Mouse (Mus musculus) activated CD4-positive, CD25-positive, alpha-beta regulatory T cell, adult 4 months (primary cell): ENCODE data around the gene Lgals4. TPM values are rescaled to one million over a fixed set of nuclear protein-coding genes. Genes with fewer than 3 reads are reported as not detected.

Experiments used
- ATAC-seq: one replicate; pipeline ENCODE4 v1.8.0; 2017
- polyA plus RNA-seq, 2 experiments: library from polyadenylated mRNA; unstranded; fragments of 100-300 nt; shearing (Covaris generic); gene quantifications; one replicate each; pipeline ENCODE4 v1.2.1; 2017

The Lgals4 gene
- 10 to 100 TPM; 20.1 to 27.2 TPM for polyA plus RNA-seq

DNA sequence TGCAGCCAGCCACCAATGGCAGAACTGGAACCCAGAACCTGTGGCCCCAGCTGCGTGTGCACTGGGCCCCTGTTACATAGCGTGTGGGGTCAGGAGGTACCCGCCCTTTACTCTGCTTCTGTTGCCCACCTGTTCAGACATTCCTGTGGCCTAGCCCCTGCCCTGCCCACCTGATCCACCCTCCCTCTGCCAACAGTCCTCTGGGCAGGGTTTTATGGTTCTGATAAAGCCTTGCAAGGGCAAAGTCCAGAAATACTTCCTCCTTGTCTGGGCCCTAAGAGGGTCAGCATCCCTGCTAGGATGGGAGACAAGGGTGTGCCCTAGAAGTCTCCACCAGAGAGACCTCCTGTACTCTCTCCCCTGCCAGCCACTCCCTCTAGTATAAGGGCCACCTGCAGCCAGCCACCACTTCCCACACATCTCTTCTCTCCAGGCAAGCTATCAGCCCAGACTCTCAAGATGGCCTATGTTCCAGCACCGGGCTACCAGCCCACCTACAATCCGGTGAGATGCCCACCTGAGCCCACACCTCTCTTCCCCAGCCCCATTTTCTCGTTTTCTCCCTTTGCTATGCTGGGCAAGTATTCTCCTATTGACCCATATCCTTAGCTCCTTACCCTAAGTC lies at the start of gene Lgals4:
TSS of gene Lgals4 (plus strand) at position 132 of the 625 bp plus-strand sequence.
- no peak for ATAC-seq

DNA sequence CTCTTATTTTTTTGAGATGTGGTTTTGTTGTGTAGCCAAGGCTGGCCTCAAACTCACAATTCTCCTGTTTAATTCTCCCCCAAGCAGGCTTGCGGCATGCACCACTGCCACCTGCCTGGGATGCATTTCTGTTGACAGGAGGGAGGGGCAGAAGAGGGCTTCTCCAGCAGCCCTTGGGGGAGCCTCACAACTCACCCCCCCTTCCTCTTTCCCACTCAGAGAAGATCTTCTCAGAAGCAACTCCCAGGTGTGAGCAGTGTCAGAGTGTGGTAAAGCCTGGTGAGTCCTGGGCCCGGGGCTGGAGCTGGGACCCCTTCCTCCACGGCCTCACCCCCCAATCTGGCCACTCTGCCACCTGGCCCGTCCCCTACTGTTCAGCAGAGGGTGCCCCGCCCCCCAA lies 48.5 kb upstream of the Lgals4 start:
- ATAC-seq, result no peak

DNA sequence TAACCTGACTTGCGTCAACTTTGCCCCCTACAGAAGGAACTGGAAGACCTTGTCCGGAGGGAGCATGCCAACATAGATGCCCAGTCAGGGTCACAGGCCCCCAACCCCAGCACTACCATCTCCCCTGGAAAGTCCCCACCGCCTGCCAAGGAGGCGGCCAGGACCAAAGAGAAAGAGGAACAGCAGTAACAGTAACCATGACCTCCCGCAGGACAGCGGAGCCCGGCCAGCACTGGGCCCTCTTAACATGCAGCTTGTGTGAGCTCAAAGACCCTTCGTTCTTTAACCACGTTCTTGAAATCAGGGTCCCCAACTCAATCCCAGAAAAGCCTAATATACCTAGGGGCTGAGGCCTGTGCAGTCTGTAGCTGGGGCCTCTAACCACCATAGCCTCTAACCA lies 45.8 kb upstream of the Lgals4 start:
- no peak for ATAC-seq

DNA sequence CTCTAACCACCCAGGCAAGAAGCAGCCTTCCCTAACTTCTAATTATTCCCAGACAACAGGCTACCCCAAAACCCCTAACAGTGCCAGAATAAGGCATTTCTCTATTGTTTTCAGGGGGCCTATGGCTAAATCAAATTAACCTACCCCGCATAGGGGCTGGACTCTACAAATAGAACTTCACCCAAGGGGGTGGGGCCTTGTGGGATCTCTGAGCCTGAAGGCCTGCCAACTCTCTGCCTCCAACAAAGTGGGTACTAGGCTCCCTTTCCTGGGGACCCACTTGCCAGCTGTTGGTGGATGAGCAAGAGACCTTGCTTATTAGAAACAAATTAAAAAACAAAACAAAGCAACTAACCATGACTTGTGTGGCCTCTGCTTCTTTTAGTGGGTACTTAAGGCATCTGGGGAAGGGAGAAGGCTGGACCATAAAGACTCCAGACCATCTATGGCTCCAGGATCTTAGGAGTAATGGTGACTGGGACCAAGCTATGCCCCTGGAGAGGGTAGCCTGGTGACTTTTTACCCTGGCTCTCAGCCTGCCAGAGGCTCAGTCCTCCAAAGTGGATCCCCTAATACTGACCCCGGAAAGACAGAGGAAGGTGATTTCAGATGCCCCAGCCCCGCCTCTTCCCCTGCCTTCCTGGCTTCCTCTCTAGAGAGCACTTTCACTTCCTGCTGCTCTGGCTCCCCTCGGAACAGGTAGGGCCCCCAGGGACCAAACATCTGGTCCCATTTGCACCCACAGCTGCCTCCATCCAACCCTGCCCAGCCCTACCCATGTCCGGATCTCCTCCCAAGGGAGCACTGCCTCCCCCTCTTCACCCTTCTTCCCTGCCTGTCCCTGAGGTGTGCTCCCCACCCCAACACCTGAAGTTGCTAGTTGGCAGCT lies 45.1 kb upstream of the Lgals4 start, which contains the start of gene Rinl:
TSS of gene Rinl (plus strand) at position 663 of the 889 bp plus-strand sequence.
- peak; percentile 71 for ATAC-seq

DNA sequence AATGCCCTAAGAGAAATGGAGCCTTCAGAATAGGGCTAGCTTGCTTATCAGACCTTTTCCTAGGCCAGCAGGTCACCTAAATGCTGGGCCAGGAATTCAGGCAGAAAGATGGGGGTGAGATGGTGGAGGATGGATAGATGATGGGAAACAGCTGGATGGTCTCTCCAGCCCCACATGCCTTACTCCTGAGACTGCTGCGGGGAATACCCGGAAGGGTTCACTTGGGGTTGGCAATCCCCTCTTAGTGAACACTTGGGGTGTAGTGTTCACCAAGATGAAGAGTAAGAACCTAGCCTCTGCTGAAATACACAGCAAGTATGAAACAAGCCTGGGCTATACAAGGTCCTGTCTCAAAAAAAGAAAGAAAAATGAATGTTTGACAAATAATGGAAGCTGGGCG lies 44.4 kb upstream of the Lgals4 start:
- no peak for ATAC-seq

- ATAC-seq, result no peak
These were observed 43.4 kb upstream of the Lgals4 start for GRCm38 (mm10) chr7:28790066-28790806.

DNA sequence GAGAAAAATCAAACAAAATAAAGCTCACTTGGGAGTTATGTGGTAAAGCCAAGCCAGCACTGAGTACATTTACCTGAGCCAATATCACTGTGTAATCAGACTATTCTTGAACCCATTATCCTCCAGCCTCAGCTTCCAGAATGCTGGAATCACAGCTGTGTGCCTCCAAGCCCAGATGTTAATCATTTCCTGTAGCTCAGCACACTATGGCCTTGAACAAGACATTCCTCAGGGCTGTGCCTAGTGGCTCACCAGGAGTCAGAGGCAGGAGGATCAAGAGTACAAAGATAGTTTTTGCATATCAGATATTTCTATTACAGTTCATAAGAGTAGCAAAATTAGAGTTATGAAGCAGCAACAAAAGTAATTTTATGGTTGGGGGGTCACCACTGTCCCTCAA lies 41.9 kb upstream of the Lgals4 start:
- ATAC-seq, result no peak

GRCm38 (mm10) chr7:28792391-28793185 lies 41.1 kb upstream of the Lgals4 start:
- peak; percentile 77 for ATAC-seq

DNA sequence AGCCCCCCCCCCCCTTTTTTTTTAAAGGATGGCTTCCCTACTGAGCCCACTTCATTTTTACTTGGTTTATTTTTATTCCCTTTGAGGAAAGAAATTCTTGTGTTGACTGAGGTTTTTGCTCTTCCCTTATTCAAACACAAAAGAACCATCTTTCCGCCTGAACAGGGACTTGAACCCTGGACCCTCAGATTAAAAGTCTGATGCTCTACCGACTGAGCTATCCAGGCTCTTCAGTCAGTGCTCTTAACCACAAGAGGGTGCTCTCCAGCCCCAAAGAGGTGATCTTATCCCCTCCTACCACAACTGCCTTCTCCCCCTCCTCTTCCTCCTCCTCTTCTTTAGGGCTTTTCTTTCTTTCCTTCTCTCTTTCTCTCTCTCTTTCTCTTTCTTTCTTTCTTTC lies 39.8 kb upstream of the Lgals4 start:
- no peak for ATAC-seq

DNA sequence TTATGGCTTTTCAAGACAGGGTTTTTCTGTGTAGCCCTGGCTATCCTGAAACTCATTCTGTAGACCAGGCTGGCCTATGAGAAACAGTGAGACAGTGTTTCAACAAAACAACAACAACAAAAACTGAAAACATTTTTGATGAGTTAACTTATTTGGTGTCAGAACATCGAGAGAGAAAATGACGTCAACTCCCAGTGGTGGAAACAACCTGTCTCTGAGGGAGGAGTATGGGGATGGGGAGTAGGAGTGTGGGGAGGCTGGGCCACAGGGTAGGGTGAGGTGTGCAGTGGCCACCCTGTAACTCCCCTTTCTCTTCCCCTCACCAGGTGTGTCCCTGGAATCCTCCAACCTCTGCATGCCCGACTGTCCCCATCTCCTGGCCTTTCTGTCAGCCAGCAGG lies 39.2 kb upstream of the Lgals4 start:
- no peak for ATAC-seq

DNA sequence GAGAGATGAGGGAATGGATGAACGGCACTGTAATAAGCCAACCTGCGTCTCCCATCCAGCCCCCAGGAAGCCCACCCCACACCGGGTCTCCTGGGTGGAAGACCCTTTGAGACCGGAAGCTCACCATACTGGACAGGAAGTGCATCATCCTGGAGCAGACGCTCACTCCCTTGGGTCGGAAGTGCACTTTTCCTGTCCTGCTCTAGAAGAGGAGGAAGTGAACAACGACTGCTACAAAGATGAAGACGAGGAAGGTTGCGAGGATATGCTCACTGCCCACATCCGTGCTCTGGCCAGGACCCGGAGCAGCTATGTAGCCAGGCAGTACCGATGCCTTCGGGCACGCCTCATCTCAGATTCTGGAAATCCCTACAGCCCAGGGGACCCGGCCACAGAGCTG lies 37.8 kb upstream of the Lgals4 start:
- ATAC-seq, result peak; percentile 8

DNA sequence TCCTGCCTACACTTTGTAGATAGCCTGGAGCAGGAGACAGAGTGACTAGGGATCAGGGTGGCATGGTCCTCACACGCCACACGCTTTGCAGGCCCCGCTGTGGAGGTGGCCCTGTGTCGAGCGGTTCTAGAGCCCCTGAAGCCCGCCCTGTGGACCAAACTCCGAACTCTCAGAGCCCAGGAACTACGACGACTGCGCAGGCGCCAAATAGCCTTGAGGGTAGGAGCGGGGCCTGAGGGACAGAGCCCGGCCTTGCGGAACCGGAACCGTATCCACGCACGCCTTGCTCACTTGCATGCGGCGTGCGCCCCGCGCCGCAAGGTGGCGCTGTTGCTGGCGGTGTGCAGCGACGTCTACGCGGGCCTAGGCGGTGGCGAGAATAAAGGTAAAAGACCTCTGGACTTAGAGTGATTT lies 37.1 kb upstream of the Lgals4 start:
- ATAC-seq, result peak; percentile 21

- peak; percentile 56 for ATAC-seq
These were observed 33.7 kb upstream of the Lgals4 start for GRCm38 (mm10) chr7:28799994-28800393.

- no peak for ATAC-seq
These were observed 32.2 kb upstream of the Lgals4 start for GRCm38 (mm10) chr7:28801451-28801850.

- no peak for ATAC-seq
These were observed 31.6 kb upstream of the Lgals4 start for GRCm38 (mm10) chr7:28801901-28802670.

- ATAC-seq, result no peak
These were observed 30.6 kb upstream of the Lgals4 start for GRCm38 (mm10) chr7:28802846-28803588.

DNA sequence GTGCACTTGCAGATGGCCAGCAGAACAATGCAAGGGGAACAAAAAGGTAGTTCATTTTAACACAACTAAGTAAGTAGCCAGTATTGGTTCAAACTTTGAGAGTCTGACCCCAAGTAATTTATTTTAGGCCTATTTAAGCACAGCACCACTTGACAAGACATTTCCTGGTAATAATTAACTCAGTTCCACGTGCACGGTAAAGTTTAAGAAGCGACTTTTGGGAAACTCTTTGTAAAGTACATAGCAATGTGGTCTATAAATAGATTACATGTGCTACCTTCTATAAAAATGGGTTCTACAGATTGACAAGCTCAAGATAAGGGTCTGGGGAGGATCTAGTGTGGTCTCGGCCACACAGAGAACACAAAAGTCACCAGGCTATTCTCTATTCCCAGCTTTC lies 29.9 kb upstream of the Lgals4 start:
- no peak for ATAC-seq

- no peak for ATAC-seq
These were observed 26.8 kb upstream of the Lgals4 start for GRCm38 (mm10) chr7:28806869-28807268.

DNA sequence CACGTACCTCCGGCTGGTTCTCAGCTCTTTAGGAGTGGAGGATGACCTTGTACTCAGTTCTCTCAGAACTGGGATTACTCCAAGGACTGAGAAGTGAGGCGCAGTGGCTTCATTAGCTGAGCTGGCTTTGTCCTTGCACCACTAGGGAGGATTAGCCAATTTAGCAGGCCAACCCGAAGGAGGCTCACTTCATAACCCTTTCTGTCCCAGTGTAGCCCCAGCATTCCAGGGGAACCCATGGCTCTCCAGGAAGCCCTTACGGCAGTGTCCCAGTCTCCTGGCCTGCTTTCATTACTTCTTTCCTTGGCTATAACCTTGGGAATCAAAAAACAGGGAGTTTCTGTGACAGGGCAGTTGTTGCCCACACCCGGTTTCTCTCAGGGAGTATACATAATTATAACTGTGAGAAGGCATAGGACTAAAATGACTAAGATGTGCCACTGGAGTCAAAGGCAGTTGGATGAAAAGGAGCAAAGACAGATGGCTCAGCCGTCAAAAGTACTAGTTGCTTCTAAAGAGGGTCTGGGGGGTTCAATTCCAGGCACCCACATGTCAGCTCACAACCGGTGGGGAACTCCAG lies 25.9 kb upstream of the Lgals4 start:
- no peak for ATAC-seq

DNA sequence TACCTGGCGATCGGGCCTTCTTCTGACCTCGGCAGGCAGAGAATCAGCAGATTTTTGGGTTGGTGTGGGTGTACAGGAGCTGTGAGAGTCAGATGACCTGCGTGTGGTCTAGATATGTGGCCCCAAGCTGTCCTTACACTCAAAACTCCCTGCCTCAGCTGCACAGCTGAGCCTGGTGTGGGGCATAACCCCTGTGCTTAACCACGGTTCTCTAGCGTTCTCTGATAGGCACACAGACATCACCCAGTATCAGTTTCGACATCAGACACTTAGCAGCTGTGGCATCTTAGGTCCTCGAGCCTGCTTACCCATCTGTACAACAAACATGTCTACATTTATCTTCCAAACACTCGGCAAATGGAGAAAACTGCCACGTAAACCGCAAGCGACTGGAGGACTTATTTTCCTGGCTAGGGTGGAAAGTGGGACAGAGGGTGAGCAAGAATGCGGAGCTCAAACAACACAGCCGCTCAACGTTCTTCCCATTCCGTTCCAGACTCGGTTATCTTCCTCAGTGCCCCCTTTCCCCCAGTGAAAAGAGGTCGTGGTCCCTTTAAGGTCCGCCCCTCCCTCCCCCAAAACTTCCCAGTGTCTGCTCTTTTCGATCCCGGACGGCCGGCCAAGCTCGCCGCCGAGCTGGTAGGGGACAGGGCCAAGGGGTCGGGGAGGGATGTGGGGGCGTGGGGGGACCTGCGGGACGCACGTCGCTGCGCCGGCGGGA lies 25.3 kb upstream of the Lgals4 start, which contains the start of gene Hnrnpl:
TSS of gene Hnrnpl (plus strand) at position 321 of the 721 bp plus-strand sequence.
- peak; percentile 12 for ATAC-seq
